Mouse (Mus musculus) thymus, adult 2 months (tissue): Measurements from ENCODE around the gene Il17rc. TPM values are rescaled to one million over a fixed set of nuclear protein-coding genes. Genes with fewer than 3 reads are reported as not detected.

Experiments used
- DNase-seq: peaks from one replicate; pipeline ENCODE4 v3.0.0; 2021
- H3K27ac ChIP-seq: fragments of 200-500 bp; 2 replicates; pipeline ENCODE4 v1.5.1; 2012; ENCODE audit warnings: low read length, control low read depth; ENCODE audit not compliant: control insufficient read depth, insufficient read depth
- H3K27me3 ChIP-seq: fragments of 200-500 bp; 2 replicates; pipeline ENCODE4 v1.6.1; 2012; ENCODE audit warnings: mild to moderate bottlenecking, low read length, moderate library complexity, mixed read lengths; ENCODE audit not compliant: control insufficient read depth, insufficient read depth
- H3K36me3 ChIP-seq: fragments of 200-500 bp; 2 replicates; pipeline ENCODE4 v1.6.1; 2012; ENCODE audit warnings: mild to moderate bottlenecking, low read length, moderate library complexity; ENCODE audit not compliant: control insufficient read depth, insufficient read depth
- H3K4me1 ChIP-seq: fragments of 200-500 bp; replicated peaks from 2 replicates; pipeline ENCODE4 v1.6.1; 2012; ENCODE audit warnings: low read length; ENCODE audit not compliant: control insufficient read depth, insufficient read depth
- H3K4me3 ChIP-seq: fragments of 200-500 bp; 2 replicates; pipeline ENCODE4 v1.5.1; 2012; ENCODE audit warnings: mild to moderate bottlenecking, low read length, control low read depth, moderate library complexity; ENCODE audit not compliant: control insufficient read depth, insufficient read depth
- CTCF ChIP-seq: fragments of 200-500 bp; IDR thresholded peaks from 2 replicates; pipeline ENCODE4 v1.5.1; 2012; ENCODE audit warnings: mild to moderate bottlenecking, control low read depth, low read length, moderate library complexity, borderline replicate concordance; ENCODE audit not compliant: control insufficient read depth, poor library complexity, insufficient read depth; ENCODE audit errors: extremely low read depth
- POLR2A ChIP-seq: fragments of 200-500 bp; IDR thresholded peaks from 2 replicates; pipeline ENCODE4 v1.6.1; 2012; ENCODE audit warnings: mild to moderate bottlenecking, low read length, control low read depth, moderate library complexity; ENCODE audit not compliant: control insufficient read depth, poor library complexity, insufficient read depth; ENCODE audit errors: extremely low read depth
- WGBS: fragments of 180-500 bp; shearing (Covaris S2); methylation state at CpG from one replicate; pipeline ENCODE4 v1.1.7; 2018; 5-methylcytosine and 5-hydroxymethylcytosine counted together
- polyA plus RNA-seq: library from polyadenylated mRNA; depleted of rRNA; stranded (reverse); fragments of >200 nt; gene quantifications from 2 replicates; pipeline ENCODE4 v1.2.3, GENCODE M21; 2012

Il17rc gene
- polyA plus RNA-seq, 1 experiment, result 15.4 TPM

DNA sequence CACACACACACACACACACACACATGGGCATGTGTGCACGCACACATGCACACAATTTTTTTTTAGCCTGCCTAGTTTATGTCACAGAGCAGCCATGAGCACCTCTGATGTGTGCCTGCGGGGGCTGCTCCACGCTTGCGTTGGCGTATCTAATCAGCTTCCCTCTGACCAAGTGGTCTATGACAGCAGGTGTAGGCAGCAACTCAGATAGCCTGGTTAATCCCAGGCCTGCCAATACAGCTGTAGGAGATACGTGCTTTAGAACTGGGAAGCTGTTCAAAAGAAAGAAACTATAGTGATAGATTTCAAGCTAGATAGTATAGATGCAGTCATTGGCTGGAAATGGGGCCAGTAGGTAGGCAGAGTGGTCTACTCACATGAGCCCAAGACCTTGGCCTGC is 2.5 kb downstream of the Il17rc start:
- Histone ChIP-seq H3K27me3 (no peaks in the 10 kb centered on the region), H3K27ac (no peak overlapping the region), H3K36me3 (no peaks in the 10 kb centered on the region), H3K4me3 (no peak overlapping the region), H3K4me1 (peaks cover 11% of the 10 kb centered on the region)
- TF ChIP-seq POLR2A (no peak), CTCF (no peak)
- DNase-seq, result no peak
- 94% methylated on average over 6 of the region's 6 CpGs for WGBS

DNA sequence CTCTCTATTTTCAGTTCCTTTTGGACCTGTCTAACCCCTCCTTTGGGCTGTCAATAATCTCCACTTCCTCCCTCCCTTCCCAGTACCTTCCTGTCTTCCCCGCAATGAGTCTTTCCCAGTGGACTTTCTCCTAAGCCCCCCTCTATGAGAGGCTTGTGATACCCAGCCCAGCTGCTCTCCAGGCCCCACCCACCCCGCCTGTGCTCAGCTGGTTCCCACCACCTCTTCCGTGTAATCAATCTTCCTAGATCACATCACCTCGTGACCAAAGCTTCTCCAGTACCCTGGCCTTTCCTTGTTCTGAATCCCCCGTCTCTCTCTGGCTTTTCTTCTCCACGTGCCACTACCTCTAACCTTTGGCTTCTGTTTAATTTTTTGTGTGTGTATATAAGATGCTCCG is 6.1 kb downstream of the Il17rc start:
- WGBS, result 86% methylated on average over 7 of the region's 7 CpGs
- Histone ChIP-seq H3K36me3 (no peaks in the 10 kb centered on the region), H3K27me3 (no peaks in the 10 kb centered on the region), H3K27ac (no peak overlapping the region), H3K4me1 (peaks cover 2% of the 10 kb centered on the region), H3K4me3 (no peak overlapping the region)
- DNase-seq, result no peak
- TF ChIP-seq POLR2A, result no peak
- TF ChIP-seq CTCF, result no peak

DNA sequence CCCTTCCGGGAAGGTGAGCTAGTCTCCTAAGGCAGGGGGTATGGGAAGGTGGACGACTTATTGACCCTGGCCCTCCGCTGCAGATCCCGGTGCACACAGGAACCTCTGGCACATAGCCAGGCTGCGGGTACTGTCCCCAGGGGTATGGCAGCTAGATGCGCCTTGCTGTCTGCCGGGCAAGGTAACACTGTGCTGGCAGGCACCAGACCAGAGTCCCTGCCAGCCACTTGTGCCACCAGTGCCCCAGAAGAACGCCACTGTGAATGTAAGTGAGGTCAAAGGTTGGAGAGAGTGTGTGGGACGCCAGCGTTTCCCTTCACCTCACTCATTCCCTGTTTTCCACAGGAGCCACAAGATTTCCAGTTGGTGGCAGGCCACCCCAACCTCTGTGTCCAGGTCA is 7.7 kb downstream of the Il17rc start:
- Histone ChIP-seq H3K27ac (no peak overlapping the region), H3K36me3 (no peaks in the 10 kb centered on the region), H3K27me3 (no peaks in the 10 kb centered on the region), H3K4me3 (no peak overlapping the region), H3K4me1 (peaks cover 12% of the 10 kb centered on the region)
- TF ChIP-seq CTCF (no peak), POLR2A (no peak)
- no peak for DNase-seq
- 95% methylated on average over 10 of the region's 10 CpGs for WGBS

DNA sequence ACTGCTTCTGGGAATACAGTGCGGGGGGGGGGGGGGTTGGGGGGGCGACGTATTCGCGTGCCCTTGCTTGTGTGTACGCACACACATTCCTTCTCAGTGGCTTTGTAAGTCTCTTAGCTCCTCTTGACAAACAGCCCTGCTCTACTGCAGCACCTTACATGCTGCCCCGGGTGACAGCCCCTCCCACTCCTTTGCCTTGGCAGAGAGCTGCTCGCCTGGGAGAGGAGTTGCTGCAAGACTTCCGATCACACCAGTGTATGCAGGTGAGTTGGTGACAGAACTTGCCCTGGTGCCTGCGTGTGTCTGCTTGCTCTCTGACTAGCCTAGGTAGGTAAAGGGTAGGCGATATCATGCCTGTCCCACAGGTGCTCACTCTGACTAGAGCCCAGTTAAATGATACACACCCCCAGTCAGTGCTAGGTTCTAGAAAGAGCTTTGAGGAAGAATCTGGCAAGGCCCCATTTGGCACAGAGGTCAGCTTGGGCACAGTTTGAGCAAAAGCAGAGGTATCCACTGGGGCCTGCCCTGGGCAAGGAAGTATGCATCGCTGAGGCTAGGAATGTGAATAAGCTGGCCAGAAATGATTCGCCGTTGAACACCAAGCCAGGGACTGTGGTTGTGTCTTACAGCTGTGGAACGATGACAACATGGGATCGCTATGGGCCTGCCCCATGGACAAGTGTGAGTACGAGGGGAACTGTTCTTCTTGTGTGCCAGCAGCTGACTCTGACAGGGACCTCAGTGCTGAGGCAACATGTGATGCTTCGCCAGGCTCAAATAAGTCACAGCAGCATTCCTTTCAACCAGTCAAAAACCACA is 9.5 kb downstream of the Il17rc start:
- Histone ChIP-seq H3K36me3 (no peaks in the 10 kb centered on the region), H3K4me3 (no peak overlapping the region), H3K4me1 (peaks cover 13% of the 10 kb centered on the region), H3K27ac (no peak overlapping the region), H3K27me3 (no peaks in the 10 kb centered on the region)
- TF ChIP-seq CTCF (no peak), POLR2A (no peak)
- no peak for DNase-seq
- 91% methylated on average over 18 of the region's 18 CpGs for WGBS

DNA sequence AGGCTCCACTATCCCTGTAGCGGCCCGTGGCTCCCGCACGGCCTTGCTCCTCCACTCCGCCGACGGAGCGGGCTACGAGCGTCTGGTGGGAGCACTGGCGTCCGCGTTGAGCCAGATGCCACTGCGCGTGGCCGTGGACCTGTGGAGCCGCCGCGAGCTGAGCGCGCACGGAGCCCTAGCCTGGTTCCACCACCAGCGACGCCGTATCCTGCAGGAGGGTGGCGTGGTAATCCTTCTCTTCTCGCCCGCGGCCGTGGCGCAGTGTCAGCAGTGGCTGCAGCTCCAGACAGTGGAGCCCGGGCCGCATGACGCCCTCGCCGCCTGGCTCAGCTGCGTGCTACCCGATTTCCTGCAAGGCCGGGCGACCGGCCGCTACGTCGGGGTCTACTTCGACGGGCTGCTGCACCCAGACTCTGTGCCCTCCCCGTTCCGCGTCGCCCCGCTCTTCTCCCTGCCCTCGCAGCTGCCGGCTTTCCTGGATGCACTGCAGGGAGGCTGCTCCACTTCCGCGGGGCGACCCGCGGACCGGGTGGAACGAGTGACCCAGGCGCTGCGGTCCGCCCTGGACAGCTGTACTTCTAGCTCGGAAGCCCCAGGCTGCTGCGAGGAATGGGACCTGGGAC is 11.4 kb downstream of the Il17rc start:
- peak overlapping the region; percentile 8; the same call in 1 of the 2 replicates for H3K27ac ChIP-seq
- no peaks in the 10 kb centered on the region for H3K27me3 ChIP-seq
- WGBS, result 3% methylated on average over 63 of the region's 65 CpGs
- H3K36me3 ChIP-seq, result no peaks in the 10 kb centered on the region
- TF ChIP-seq CTCF (no peak), POLR2A (no peak)
- peaks cover 21% of the 10 kb centered on the region for H3K4me1 ChIP-seq
- peak overlapping the region; percentile 70 for H3K4me3 ChIP-seq
- no peak for DNase-seq

DNA sequence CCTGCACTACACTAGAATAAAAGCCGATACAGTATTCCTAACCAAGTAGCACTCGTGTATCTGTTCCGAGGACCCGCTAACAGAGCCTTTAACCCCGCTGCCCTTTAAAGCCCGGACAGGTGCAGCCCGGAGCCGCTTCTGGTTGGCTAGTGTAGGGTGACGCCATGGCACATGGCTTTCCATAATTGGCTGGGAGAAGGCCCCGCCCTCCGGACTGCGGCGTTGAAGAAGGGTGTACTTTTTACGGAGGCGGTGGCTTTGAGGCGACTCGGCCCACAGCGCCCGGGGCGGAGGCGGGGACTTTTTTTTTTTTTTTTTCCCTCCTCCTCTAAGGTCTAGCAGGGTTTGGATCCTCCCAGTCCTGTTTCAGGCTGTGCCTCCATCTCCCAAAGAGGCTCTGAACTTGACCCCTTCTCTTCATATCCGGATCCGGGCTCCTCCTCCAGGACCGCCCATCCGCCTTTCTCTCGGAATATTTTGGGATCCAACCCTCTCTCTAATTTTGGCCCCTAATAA is 11.9 kb downstream of the Il17rc start, which contains the start of gene Creld1:
TSS of gene Creld1 (plus strand) at position 198 of the 516 bp plus-strand sequence.
- under 1% methylated on average over 26 of the region's 26 CpGs for WGBS
- Histone ChIP-seq H3K27me3 (no peaks in the 10 kb centered on the region), H3K36me3 (no peaks in the 10 kb centered on the region), H3K4me1 (peaks cover 26% of the 10 kb centered on the region), H3K27ac (peak within 1 kb of the TSS; percentile 25; the same call in 1 of the 2 replicates), H3K4me3 (peak within 1 kb of the TSS; percentile 70)
- TF ChIP-seq CTCF, result no peak
- peak; percentile 25; the same call in 1 of the 2 replicates for TF ChIP-seq POLR2A
- DNase-seq, result peak; percentile 92

DNA sequence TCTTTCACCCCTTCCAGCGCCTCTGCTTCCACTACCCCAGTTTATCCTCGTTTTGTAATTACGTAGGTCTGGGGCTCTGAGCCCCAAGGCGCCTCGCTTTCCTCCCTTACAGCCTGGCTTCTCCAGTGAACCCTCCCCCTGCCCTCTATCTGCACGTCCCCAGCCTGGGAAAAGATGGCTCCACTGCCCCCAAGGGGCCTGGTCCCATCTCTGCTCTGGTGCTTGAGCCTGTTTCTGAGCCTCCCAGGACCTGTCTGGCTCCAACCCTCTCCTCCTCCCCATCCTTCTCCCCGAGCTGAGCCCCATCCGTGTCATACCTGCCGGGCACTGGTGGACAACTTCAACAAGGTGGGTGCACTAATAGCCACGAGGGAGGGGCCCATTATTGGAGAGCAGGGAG is 12.5 kb downstream of the Il17rc start:
- peak overlapping the region; percentile 70 for H3K4me3 ChIP-seq
- H3K36me3 ChIP-seq, result no peaks in the 10 kb centered on the region
- WGBS, result 22% methylated on average over 10 of the region's 10 CpGs
- H3K27me3 ChIP-seq, result no peaks in the 10 kb centered on the region
- peak; percentile 21 for DNase-seq
- H3K4me1 ChIP-seq, result peaks cover 29% of the 10 kb centered on the region
- peak overlapping the region; percentile 25; the same call in 1 of the 2 replicates for H3K27ac ChIP-seq
- no peak for TF ChIP-seq POLR2A
